Mouse (Mus musculus) heart, adult 2 months (tissue): Measurements from ENCODE around the gene Ccdc57. TPM values are rescaled to one million over a fixed set of nuclear protein-coding genes. Genes with fewer than 3 reads are reported as not detected.

ENCODE experiments used
- DNase-seq, 2 experiments: peaks; one replicate each; pipeline ENCODE4 v3.0.0; 2021
- H3K27ac ChIP-seq: fragments of 200-600 bp; 2 replicates; pipeline ENCODE4 v1.8.1; 2022
- H3K27me3 ChIP-seq: fragments of 200-500 bp; 2 replicates; pipeline ENCODE4 v1.6.1; 2012; ENCODE audit warnings: mild to moderate bottlenecking, low read length, inconsistent platforms, mixed read lengths; ENCODE audit not compliant: control insufficient read depth, insufficient read depth
- H3K36me3 ChIP-seq: fragments of 200-500 bp; 2 replicates; pipeline ENCODE4 v1.6.1; 2012; ENCODE audit warnings: low read length, inconsistent platforms; ENCODE audit not compliant: control insufficient read depth, insufficient read depth
- H3K4me1 ChIP-seq: fragments of 200-500 bp; 2 replicates; pipeline ENCODE4 v1.6.1; 2011; ENCODE audit warnings: low read length; ENCODE audit not compliant: control insufficient read depth, insufficient read depth
- H3K4me3 ChIP-seq: fragments of 200-600 bp; 2 replicates; pipeline ENCODE4 v1.8.1; 2022
- H3K79me2 ChIP-seq: fragments of 200-500 bp; replicated peaks from 2 replicates; pipeline ENCODE4 v1.6.1; 2012; ENCODE audit warnings: mild to moderate bottlenecking, inconsistent platforms, low read length, moderate library complexity, mixed read lengths; ENCODE audit not compliant: control insufficient read depth, insufficient read depth
- H3K9ac ChIP-seq: fragments of 200-500 bp; 2 replicates; pipeline ENCODE4 v1.6.1; 2012; ENCODE audit warnings: low read depth, mild to moderate bottlenecking, control low read depth, inconsistent platforms, low read length, mixed read lengths
- CTCF ChIP-seq: fragments of 200-600 bp; IDR thresholded peaks from 2 replicates; pipeline ENCODE4 v1.8.1; 2022; ENCODE audit warnings: antibody characterized with exemption, mild to moderate bottlenecking, moderate library complexity
- EP300 ChIP-seq: fragments of 200-500 bp; IDR thresholded peaks from 2 replicates; pipeline ENCODE4 v1.6.1; 2011; ENCODE audit warnings: low read depth, low read length, control low read depth; ENCODE audit not compliant: insufficient read depth
- POLR2A ChIP-seq: fragments of 200-500 bp; IDR thresholded peaks from 2 replicates; pipeline ENCODE4 v1.6.1; 2011; ENCODE audit warnings: mild to moderate bottlenecking, low read depth, low read length, control low read depth; ENCODE audit not compliant: insufficient read depth
- WGBS: fragments of 180-500 bp; shearing (Covaris S2); methylation state at CpG from one replicate; pipeline ENCODE4 v1.1.7; 2018; 5-methylcytosine and 5-hydroxymethylcytosine counted together
- intact Hi-C: fragments of 180-260 bp; cut with DNase I; formaldehyde crosslinking; loops from one replicate; pipeline ENCODE4 v1.15.1; 2025
- polyA plus RNA-seq: library from polyadenylated mRNA; depleted of rRNA; stranded (reverse); fragments of >200 nt; gene quantifications from 2 replicates; pipeline ENCODE4 v1.2.3, GENCODE M21; 2012
- total RNA-seq, 2 experiments: library from RNA; stranded (reverse); gene quantifications; 2 replicates each; pipeline ENCODE4 v1.2.3; 2021

Gene Ccdc57
- total and polyA plus RNA-seq, 3 experiments, result 0.86 to 1.3 (median 1.1) TPM

- Histone ChIP-seq H3K27me3 (no peaks in the 10 kb centered on the region), H3K79me2 (no peaks in the 10 kb centered on the region), H3K27ac (no peak overlapping the region), H3K4me1 (peaks cover 7% of the 10 kb centered on the region), H3K9ac (no peak overlapping the region), H3K36me3 (no peaks in the 10 kb centered on the region), H3K4me3 (no peak overlapping the region)
- intact Hi-C loops, result no loop called here
- TF ChIP-seq CTCF (no peak), POLR2A (no peak)
- 92% methylated on average over 14 of the region's 14 CpGs for WGBS
- DNase-seq, result no peak
These were observed 112.1 kb downstream of the Ccdc57 start for GRCm38 (mm10) chr11:120820546-120820945.

DNA sequence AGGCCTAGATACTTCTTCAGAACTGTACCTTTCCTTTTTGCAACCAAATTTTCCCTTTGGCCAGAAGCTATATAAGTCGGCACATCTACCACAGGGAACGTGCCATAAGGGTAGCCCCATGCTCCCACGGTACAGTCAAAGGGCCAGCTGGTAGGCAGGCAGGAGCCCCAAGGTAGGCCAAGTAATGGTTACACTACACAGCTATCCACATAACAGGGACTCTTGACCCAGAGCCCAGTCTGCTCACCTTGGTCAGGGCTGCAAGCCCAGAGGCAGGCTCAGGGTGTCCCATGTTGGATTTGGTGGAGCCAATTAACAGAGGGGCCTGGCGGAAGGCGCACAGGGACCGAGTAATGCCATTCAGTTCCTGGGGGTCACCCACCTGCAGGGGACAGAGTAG is 113.1 kb downstream of the Ccdc57 start:
- Histone ChIP-seq H3K79me2 (no peaks in the 10 kb centered on the region), H3K9ac (no peak overlapping the region), H3K36me3 (no peaks in the 10 kb centered on the region), H3K27me3 (no peaks in the 10 kb centered on the region), H3K4me3 (no peak overlapping the region), H3K27ac (no peak overlapping the region), H3K4me1 (peaks cover 5% of the 10 kb centered on the region)
- WGBS, result 95% methylated on average over 6 of the region's 6 CpGs
- TF ChIP-seq POLR2A, result no peak
- no peak for TF ChIP-seq EP300
- TF ChIP-seq CTCF, result no peak
- DNase-seq, result no peak
- intact Hi-C loops, result no loop called here

GRCm38 (mm10) chr11:120818251-120818650 is 114.4 kb downstream of the Ccdc57 start:
- Histone ChIP-seq H3K27ac (no peak overlapping the region), H3K27me3 (no peaks in the 10 kb centered on the region), H3K9ac (no peak overlapping the region), H3K36me3 (no peaks in the 10 kb centered on the region), H3K79me2 (no peaks in the 10 kb centered on the region), H3K4me3 (no peak overlapping the region), H3K4me1 (peaks cover 5% of the 10 kb centered on the region)
- DNase-seq, result no peak
- intact Hi-C loops, result no loop called here
- TF ChIP-seq POLR2A, result no peak
- no peak for TF ChIP-seq CTCF
- no peak for TF ChIP-seq EP300
- 95% methylated on average over 13 of the region's 13 CpGs for WGBS

DNA sequence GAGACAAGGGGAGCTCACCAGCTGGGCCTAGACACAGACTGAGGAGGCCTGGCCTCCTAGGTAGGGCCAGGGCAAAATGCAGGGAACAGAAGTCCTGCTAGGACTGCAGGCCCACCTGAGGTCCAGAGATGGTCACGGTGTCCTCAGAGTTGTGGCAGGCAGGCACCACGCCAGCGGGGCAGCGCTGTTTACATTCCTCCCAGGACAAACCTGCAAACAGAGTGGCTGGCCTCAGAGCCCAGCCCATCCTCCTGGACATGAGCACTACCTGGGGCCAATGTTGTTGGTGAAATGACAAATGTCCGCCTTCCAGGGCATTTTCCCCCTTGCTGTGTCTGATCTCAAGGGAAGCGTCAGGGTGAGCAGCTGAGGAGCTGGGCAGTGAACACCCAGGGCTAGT is 115.3 kb downstream of the Ccdc57 start:
- 90% methylated on average over 6 of the region's 6 CpGs for WGBS
- no peak overlapping the region for H3K27ac ChIP-seq
- no peak overlapping the region for H3K9ac ChIP-seq
- TF ChIP-seq POLR2A (no peak), CTCF (no peak), EP300 (no peak)
- H3K36me3 ChIP-seq, result no peaks in the 10 kb centered on the region
- no peak for DNase-seq
- intact Hi-C loops, result no loop called here
- no peaks in the 10 kb centered on the region for H3K79me2 ChIP-seq
- 0 out of 2 replicates have a peak, but pooled peaks cover 1% of the 10 kb centered on the region for H3K4me1 ChIP-seq
- no peak overlapping the region for H3K4me3 ChIP-seq
- no peaks in the 10 kb centered on the region for H3K27me3 ChIP-seq

GRCm38 (mm10) chr11:120812068-120812467 is 120.6 kb downstream of the Ccdc57 start:
- H3K4me3 ChIP-seq, result no peak overlapping the region
- DNase-seq, result no peak
- H3K27ac ChIP-seq, result no peak overlapping the region

GRCm38 (mm10) chr11:120808010-120808409 is 124.7 kb downstream of the Ccdc57 start:
- H3K4me3 ChIP-seq, result no peak overlapping the region
- H3K79me2 ChIP-seq, result no peaks in the 10 kb centered on the region
- H3K36me3 ChIP-seq, result no peaks in the 10 kb centered on the region
- 88% methylated on average over 12 of the region's 12 CpGs for WGBS
- no peak overlapping the region for H3K27ac ChIP-seq
- no peaks in the 10 kb centered on the region for H3K27me3 ChIP-seq
- intact Hi-C loops, result no loop called here
- no peaks in the 10 kb centered on the region for H3K4me1 ChIP-seq
- no peak for DNase-seq
- no peak overlapping the region for H3K9ac ChIP-seq
- TF ChIP-seq EP300, result no peak
- TF ChIP-seq POLR2A, result no peak
- no peak for TF ChIP-seq CTCF

More at GRCm38 (mm10) chr11:120812068-120812467, 120.6 kb downstream of the Ccdc57 start:
- no peaks in the 10 kb centered on the region for H3K36me3 ChIP-seq
- no peak overlapping the region for H3K9ac ChIP-seq
- no peaks in the 10 kb centered on the region for H3K4me1 ChIP-seq
- WGBS, result 90% methylated on average over 16 of the region's 16 CpGs
- TF ChIP-seq POLR2A (no peak), EP300 (no peak), CTCF (no peak)
- intact Hi-C loops, result no loop called here
- no peaks in the 10 kb centered on the region for H3K79me2 ChIP-seq
- H3K27me3 ChIP-seq, result no peaks in the 10 kb centered on the region
